Mouse (Mus musculus): Measurements from ENCODE around the gene Prorsd1. TPM values are rescaled to one million over a fixed set of nuclear protein-coding genes. Genes with fewer than 3 reads are reported as not detected.
A peak's percentile ranks its signal among the peaks of the same experiment; 100 is the strongest.

Gene Prorsd1
- total RNA-seq, 2 experiments from 2014 or later: 23.7 to 24.2 TPM

DNA sequence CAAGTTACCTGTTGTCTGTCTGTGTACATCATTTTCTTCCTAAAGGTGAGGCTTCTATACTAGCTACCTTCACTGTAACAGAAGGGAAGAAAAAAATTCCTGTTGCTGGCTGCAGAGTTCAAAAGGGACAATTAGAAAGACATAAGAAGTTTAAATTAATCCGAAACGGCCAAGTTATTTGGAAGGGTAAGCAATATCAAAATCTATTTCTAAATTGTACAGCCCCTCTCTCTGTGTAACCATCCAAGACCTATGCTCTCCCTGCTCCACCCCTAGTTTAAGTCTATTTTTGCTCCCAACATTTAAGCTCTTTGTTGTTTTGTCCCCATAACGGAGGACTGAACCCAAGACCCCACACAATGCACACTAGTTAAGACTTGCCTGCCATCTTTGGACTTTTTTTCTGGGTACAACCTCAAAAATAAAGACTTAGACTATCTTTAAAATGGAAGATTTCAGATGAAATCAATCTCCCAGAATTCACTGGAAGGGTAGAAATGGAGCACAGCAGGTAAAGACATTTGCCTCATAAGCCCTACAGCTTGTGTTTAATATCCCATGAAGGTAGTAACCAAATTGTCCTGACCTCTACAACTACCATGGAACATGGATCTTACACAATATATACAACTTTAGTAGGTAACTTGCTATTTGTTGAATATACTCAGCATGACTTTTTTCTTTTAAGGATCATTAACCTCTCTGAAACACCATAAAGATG lies 29.6 kb upstream of the Prorsd1 start:
- intact Hi-C loops (cut with DNase I): loop anchor here (10.0 kb wide), 1 partner anchor 480 kb away; the partner anchor contains the start of gene Eml6
- no peak for TF ChIP-seq CTCF (IDR thresholded peaks at IDR 0.05)
- H3K4me3 ChIP-seq: no peak overlapping the region
- no peak overlapping the region for H3K27ac ChIP-seq
- no peak for DNase-seq

GRCm38 (mm10) chr11:29538201-29538600 lies 23.4 kb upstream of the Prorsd1 start:
- Histone ChIP-seq H3K4me3 (no peak overlapping the region), H3K27ac (no peak overlapping the region)
- DNase-seq: no peak
- intact Hi-C loops (cut with DNase I): no loop called here
- no peak for TF ChIP-seq CTCF (IDR thresholded peaks at IDR 0.05)

DNA sequence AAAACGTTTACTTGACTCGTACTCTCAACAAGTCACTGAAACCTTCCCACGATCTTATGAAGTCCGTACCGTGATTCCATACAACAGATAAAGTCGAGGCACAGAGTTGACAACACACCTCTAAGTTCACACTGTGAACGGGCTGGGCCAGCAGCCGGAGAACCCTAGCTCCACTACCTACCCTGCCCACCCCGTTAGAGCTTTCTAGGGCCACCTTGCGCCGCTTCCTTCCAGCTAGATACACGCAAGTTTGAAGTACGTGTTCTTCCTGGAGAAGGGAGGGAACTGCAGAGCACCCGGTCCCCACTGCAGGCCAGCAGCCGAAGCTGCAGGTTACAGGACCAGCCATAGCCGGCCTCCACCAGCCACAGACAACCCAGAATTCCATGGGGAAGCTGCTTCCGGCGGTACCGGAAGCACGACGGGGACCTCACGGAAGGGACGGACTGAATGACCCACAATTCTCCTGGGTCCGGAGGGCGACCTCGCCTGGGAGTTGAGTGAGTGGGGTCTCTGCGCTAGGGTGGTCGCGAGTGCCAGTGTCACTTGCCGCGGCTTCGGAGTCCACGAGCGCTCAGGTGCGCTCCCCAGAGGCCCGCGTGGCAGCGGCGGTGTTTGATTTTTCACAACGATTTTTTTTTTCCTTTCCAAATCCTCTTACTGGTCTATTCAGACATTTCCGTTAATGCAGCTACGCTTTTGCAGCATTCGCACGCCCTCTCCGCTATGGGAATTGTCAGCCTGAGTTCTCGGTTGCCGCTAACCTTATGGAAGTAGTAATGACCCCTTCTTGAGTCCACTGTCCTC lies 11.4 kb upstream of the Prorsd1 start, which contains the start of gene Mtif2:
Mtif2 (plus strand) TSS at position 421 of the 807 bp plus-strand sequence.
- no peak for TF ChIP-seq CTCF (IDR thresholded peaks at IDR 0.05)
- peak; percentile 85 for DNase-seq
- peak within 1 kb of the TSS; percentile 92 for H3K4me3 ChIP-seq
- H3K27ac ChIP-seq: peak within 1 kb of the TSS; percentile 93
- intact Hi-C loops (cut with DNase I): loop anchor here (1.0 to 10.0 kb wide), 3 partner anchors 21 to 281 kb away; partner anchors contain the start of genes Ccdc88a, Cfap36 and Clhc1

- DNase-seq: no peak
- intact Hi-C loops (cut with DNase I): loop anchor here (5.0 kb wide), 1 partner anchor 342 kb away; the partner anchor contains the start of gene Ppp4r3b
- no peak for TF ChIP-seq CTCF (IDR thresholded peaks at IDR 0.05)
- Histone ChIP-seq H3K4me3 (peak overlapping the region; percentile 88), H3K27ac (peak overlapping the region; percentile 90)
Measured at GRCm38 (mm10) chr11:29514325-29514681, 530 bp downstream of the Prorsd1 start.

DNA sequence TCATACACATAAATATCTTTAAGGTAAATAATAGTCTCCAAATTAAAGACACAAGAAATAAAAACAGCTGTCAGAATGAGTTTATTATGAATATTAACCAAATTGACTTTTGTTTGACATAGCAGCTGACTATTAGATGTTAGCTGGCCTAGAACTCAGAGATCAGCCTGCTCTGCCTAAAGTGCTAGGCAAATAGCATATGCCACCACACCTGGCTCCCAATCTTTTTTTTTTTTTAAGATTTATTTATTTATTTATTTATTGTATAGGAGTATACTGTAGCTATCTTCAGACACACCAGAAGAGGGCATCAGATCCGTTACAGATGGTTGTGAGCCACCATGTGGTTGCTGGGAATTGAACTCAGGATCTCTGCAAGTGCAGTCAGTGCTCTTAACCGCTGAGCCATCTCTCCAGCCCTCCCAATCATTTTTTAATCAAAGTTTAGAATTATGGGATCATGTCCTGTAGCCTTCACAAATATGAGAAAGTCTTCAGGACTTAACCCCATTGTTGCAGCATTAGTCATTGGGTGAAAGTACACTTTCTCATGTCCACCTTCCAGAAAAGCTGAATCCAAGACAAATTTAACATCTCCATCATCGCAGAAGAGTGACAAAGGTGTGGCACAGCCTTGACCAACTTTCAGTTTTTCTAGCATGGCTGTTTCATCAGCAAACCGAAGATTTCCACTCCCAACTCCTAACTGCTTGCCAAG lies 1.9 kb downstream of the Prorsd1 start:
- intact Hi-C loops (cut with DNase I): loop anchor here (5.0 kb wide), 1 partner anchor 341 kb away; the partner anchor contains the start of gene Ppp4r3b
- TF ChIP-seq CTCF (IDR thresholded peaks at IDR 0.05): no peak

DNA sequence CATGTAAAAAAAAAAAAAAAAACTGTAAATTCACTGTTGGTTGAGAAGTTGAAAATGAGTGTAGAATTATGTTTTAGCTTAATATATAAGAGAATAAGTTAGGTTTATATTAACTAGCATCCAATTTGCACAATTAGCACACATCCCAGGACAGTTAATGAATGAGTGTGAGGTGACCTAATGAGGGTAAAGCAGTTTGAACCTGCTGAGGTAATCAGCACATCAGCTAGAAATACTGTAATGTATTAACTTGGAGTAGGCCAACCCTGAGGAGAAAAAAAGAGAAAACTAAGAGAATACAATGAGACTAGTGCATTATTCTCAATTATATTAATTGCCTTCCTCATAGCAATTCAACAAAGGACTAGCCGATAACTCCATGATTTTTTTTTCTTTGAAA lies 5.4 kb downstream of the Prorsd1 start:
- Histone ChIP-seq H3K4me3 (no peak overlapping the region), H3K27ac (no peak overlapping the region)
- DNase-seq: no peak
- no peak for TF ChIP-seq CTCF (IDR thresholded peaks at IDR 0.05)
- intact Hi-C loops (cut with DNase I): no loop called here

More for the DNA sequence above, 1.9 kb downstream of the Prorsd1 start:
- no peak overlapping the region for H3K4me3 ChIP-seq
- no peak for DNase-seq
- no peak overlapping the region for H3K27ac ChIP-seq

DNA sequence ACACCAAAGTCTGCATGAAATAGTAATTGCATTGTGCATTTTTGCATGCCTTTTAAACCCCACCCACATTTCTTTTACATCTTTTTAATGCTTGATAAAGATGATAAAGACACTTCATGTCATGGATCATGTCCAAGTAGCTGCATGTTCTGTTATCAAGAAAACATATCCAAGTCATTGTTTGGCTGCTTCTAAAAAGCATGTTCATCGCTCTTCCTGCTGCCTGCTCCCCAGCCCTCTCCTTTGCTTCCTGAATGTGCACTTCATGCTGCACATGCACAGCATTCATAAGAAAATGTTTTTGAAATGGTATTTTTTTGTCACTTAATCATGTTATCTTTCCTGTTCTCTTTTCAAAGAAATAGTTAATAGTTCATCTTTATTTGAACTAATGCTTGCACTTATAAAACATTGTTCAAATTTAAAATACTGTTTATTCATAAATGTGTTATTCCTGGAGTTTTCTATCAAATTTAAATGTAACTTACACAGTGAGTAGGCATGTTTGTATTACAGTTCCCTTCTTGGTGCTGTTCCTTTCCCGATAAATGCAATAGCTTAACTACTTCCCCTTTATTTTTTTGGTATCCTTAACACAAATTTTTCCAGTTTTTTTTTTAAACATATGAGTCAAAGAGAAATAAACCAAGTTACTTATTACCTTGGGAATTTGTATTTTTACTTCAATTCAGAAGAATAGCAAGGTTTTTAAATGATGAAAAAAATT lies 9.8 kb downstream of the Prorsd1 start:
- no peak for TF ChIP-seq CTCF (IDR thresholded peaks at IDR 0.05)
- intact Hi-C loops (cut with DNase I): no loop called here
- no peak overlapping the region for H3K27ac ChIP-seq
- no peak overlapping the region for H3K4me3 ChIP-seq
- no peak for DNase-seq

DNA sequence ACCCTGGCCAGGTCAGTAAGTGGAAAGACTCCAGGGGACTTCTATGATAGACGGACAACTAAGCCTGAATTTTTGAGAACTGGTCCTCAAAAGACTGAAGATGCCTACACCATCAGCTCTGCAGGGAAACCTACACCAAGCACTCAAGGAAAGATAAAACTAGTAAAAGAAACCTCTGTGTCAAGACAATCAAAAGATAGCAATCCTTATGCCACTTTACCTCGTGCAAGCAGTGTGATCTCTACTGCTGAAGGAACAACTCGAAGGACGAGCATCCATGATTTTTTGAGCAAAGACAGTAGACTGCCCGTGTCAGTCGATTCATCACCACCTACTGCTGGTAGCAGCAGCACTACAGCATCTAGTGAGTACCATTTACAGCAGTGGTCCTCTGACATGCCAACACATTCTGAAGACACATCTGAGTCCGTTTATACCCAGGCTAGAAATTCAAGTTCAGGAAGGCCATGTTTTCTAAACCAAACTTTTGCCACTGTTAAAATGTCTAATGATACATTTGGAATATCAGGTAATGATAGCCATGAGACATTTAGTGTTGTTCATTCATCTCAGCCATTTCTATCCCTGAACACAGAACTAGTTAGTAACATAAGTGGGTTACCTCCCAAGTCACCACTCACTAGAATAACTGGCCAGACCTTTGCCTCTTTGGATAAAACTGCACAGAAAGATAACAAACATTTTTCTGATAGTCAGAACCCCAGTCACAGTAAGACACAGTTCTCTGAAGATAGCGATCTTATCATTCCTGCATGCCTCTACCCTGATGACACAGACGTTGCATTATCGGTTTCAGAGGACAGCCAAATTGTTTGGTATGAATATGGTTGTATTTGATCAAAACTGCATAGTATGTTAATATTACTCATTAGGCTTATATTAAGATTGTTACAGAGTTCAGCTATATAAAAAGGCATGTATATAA lies 10.6 kb downstream of the Prorsd1 start:
- DNase-seq: no peak
- intact Hi-C loops (cut with DNase I): no loop called here
- no peak overlapping the region for H3K4me3 ChIP-seq
- TF ChIP-seq CTCF (IDR thresholded peaks at IDR 0.05): no peak
- H3K27ac ChIP-seq: no peak overlapping the region

DNA sequence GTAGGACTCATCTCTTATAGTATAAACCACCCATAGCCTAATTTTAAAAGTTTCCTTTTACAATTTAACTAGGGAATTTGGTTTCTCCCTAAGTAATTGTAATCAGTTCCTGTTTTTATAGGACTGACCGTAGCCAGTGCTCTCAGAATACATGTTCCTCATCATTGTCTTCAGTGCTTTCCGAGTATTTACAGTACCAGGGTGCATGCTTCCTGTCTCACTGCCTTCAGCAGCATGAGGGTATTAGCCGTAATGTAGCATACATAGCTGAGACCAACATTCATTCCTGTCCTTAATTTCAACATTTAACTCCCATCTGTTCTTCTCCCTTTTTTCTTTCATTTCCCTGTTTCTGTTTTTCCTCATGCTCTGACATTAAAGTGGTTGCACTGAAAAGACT lies 17.9 kb downstream of the Prorsd1 start:
- H3K27ac ChIP-seq: no peak overlapping the region
- H3K4me3 ChIP-seq: no peak overlapping the region
- intact Hi-C loops (cut with DNase I): no loop called here
- DNase-seq: no peak
- no peak for TF ChIP-seq CTCF (IDR thresholded peaks at IDR 0.05)

- TF ChIP-seq CTCF (IDR thresholded peaks at IDR 0.05): no peak
- no peak overlapping the region for H3K27ac ChIP-seq
- no peak overlapping the region for H3K4me3 ChIP-seq
- no peak for DNase-seq
- intact Hi-C loops (cut with DNase I): no loop called here
Measured at GRCm38 (mm10) chr11:29493135-29493534, 21.7 kb downstream of the Prorsd1 start.

DNA sequence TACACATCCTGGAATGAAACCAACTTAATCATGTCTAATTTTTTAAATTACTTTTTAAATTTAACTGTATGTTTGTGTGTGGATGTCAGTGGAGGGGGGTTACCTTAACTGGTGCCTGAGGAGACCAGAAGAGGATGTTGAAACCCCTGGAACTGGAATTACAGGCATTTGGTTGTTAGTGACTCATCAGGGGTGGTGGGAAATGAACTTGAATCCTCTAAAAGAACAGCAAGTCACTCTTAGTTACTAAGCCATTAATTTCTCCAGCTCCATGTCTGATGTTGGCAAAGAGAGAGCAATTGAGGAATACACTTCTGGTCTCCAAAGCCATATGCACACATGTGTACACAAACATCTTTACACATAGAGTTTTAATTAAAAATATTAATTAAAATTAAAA lies 40.2 kb downstream of the Prorsd1 start:
- no peak for DNase-seq
- intact Hi-C loops (cut with DNase I): no loop called here
- no peak overlapping the region for H3K27ac ChIP-seq
- no peak overlapping the region for H3K4me3 ChIP-seq
- TF ChIP-seq CTCF (IDR thresholded peaks at IDR 0.05): no peak

Other genes with a start within 250 kb of the Prorsd1 start
- gene Ccdc88a, start 141.4 kb downstream of the Prorsd1 start, total RNA-seq (2021): 1 to 10 TPM; 2.0 to 3.2 TPM
- 10 to 100 TPM; 21.5 to 32.1 TPM for gene Mtif2, start 11.4 kb upstream of the Prorsd1 start, total RNA-seq (2021)
- not detected for gene Clhc1, start 32.9 kb upstream of the Prorsd1 start, total RNA-seq (2021)
- 100 to 1,000 TPM; 336 to 416 TPM for gene Rps27a, start 33.1 kb upstream of the Prorsd1 start, total RNA-seq (2021)
- 100 to 1,000 TPM; 639 to 764 TPM for gene Rtn4, start 177.9 kb upstream of the Prorsd1 start, total RNA-seq (2021)

All from gastrocnemius, adult 2 months (tissue).